Mouse (Mus musculus): ENCODE data around the gene Klk1b22. TPM values are rescaled to one million over a fixed set of nuclear protein-coding genes. Genes with fewer than 3 reads are reported as not detected.

Gene Klk1b22
- not detected in 2 replicates for polyA plus RNA-seq (2012; rRNA removed; ENCODE audit: low replicate concordance)

DNA sequence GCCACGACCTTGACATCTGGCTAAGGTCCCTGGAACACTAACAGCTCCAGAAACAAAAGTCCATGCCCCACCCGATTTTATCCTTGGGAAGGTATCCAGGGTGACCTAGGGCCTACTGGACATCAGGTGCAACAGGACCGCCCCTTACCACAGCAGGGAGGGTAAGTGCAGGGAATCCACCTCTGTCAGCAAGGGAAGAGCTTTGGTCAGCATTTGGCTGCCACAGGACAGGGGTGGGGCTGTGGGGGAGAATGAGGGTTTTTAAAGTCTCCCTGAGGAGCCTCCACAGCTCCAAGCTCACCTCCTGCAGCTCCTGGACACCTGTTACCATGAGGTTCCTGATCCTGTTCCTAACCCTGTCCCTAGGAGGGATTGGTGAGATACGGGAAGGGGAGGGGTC, at the start of gene Klk1b22:
Gene Klk1b22, plus strand, starts transcription at position 301 of the 400 bp plus-strand sequence.

DNA sequence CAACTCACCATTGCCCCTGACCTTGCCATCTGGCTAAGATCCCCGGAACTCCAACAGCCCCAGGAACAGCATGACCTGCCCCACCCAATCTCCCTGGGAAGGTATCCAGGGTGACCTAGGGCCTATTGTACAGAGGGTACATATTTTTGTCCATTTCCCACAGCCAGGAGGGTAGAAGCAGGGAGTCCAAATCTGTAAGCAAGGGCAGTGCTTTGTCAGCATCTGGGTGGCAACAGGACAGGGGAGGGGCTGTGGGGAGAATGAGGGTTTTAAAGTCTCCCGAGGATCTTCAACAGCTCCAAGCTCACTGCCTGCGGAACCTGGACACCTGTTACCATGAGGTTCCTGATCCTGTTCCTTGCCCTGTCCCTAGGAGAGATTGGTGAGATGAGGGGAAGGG, 10.4 kb upstream of the Klk1b22 start, which contains the start of gene Klk1b21:
Gene Klk1b21, plus strand, starts transcription at position 301 of the 400 bp plus-strand sequence.

DNA sequence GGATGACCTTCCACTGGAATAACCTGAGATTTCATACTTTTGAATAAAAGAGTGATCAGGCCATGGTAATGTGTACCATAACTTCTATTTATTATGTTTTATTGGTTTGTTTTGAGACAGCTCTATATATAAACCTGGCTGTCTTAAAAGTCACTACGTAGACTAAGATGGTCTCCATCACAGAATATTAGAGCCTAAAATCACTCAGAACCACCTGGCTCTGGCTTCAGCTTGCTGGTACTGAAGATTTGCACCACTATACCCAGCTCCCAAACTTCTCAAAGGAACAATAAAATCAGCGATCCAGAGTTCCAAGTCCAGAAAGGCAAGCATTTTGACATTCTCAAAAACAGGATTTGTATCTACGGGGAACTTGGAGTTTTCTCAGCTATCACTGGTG, 24.0 kb downstream of the Klk1b22 start, which contains the start of gene Klk1b16:
Gene Klk1b16, plus strand, starts transcription at position 301 of the 400 bp plus-strand sequence.

Other genes starting within 250 kb of the Klk1b22 start
- gene Klk4, start 231.5 kb upstream of the Klk1b22 start, polyA plus RNA-seq (2012; rRNA removed; ENCODE audit: low replicate concordance), result not detected in 2 replicates
- not detected in 2 replicates for gene Klk15, start 178.9 kb upstream of the Klk1b22 start, polyA plus RNA-seq (2012; rRNA removed; ENCODE audit: low replicate concordance)
- gene Klk1b8, start 162.0 kb upstream of the Klk1b22 start, polyA plus RNA-seq (2012; rRNA removed; ENCODE audit: low replicate concordance), result not detected in 2 replicates
- not detected in 2 replicates for gene Klk1b1, start 145.9 kb upstream of the Klk1b22 start, polyA plus RNA-seq (2012; rRNA removed; ENCODE audit: low replicate concordance)
- not detected in 2 replicates for gene Klk1b9, start 136.6 kb upstream of the Klk1b22 start, polyA plus RNA-seq (2012; rRNA removed; ENCODE audit: low replicate concordance)
- gene Klk1b11, start 116.8 kb upstream of the Klk1b22 start, polyA plus RNA-seq (2012; rRNA removed; ENCODE audit: low replicate concordance), result 0.49 TPM in 1 of 2 replicates, not detected in the other
- gene Klk1b26, start 100.5 kb upstream of the Klk1b22 start, polyA plus RNA-seq (2012; rRNA removed; ENCODE audit: low replicate concordance), result not detected in 2 replicates
- 0.14 and 0.25 TPM in 2 replicates for gene Klk1b27, start 60.4 kb upstream of the Klk1b22 start, polyA plus RNA-seq (2012; rRNA removed; ENCODE audit: low replicate concordance)
- not detected in 2 replicates for gene Klk1b21, start 10.3 kb upstream of the Klk1b22 start, polyA plus RNA-seq (2012; rRNA removed; ENCODE audit: low replicate concordance)
- gene Klk1b16, start 24.1 kb downstream of the Klk1b22 start, polyA plus RNA-seq (2012; rRNA removed; ENCODE audit: low replicate concordance), result not detected in 2 replicates
- gene Klk1b24, start 75.6 kb downstream of the Klk1b22 start, polyA plus RNA-seq (2012; rRNA removed; ENCODE audit: low replicate concordance), result 0.19 TPM in 1 of 2 replicates, not detected in the other
- 1.8 TPM in 1 of 2 replicates, not detected in the other for gene Klk1b3, start 85.5 kb downstream of the Klk1b22 start, polyA plus RNA-seq (2012; rRNA removed; ENCODE audit: low replicate concordance)
- gene Klk1b4, start 94.8 kb downstream of the Klk1b22 start, polyA plus RNA-seq (2012; rRNA removed; ENCODE audit: low replicate concordance), result 5.1 TPM in 1 of 2 replicates, not detected in the other
- gene Klk1b5, start 103.3 kb downstream of the Klk1b22 start, polyA plus RNA-seq (2012; rRNA removed; ENCODE audit: low replicate concordance), result 0.65 and 5.5 TPM in 2 replicates
- gene Klk1, start 112.7 kb downstream of the Klk1b22 start, polyA plus RNA-seq (2012; rRNA removed; ENCODE audit: low replicate concordance), result 81.1 and 870 TPM in 2 replicates
- 0.08 TPM in 1 of 2 replicates, not detected in the other for gene Gm36864, start 123.5 kb downstream of the Klk1b22 start, polyA plus RNA-seq (2012; rRNA removed; ENCODE audit: low replicate concordance)
- 1.4 TPM in 2 replicates for gene 1700028J19Rik, start 134.0 kb downstream of the Klk1b22 start, polyA plus RNA-seq (2012; rRNA removed; ENCODE audit: low replicate concordance)
- gene 2410002F23Rik, start 134.0 kb downstream of the Klk1b22 start, polyA plus RNA-seq (2012; rRNA removed; ENCODE audit: low replicate concordance), result 67.9 and 113 TPM in 2 replicates
- not detected in 2 replicates for gene Acp4, start 144.7 kb downstream of the Klk1b22 start, polyA plus RNA-seq (2012; rRNA removed; ENCODE audit: low replicate concordance)
- gene Gm15517, start 148.8 kb downstream of the Klk1b22 start, polyA plus RNA-seq (2012; rRNA removed; ENCODE audit: low replicate concordance), result 0.60 TPM in 1 of 2 replicates, not detected in the other
- gene Clec11a, start 194.2 kb downstream of the Klk1b22 start, polyA plus RNA-seq (2012; rRNA removed; ENCODE audit: low replicate concordance), result 1.8 and 2.5 TPM in 2 replicates
- gene Shank1, start 197.6 kb downstream of the Klk1b22 start, polyA plus RNA-seq (2012; rRNA removed; ENCODE audit: low replicate concordance), result 0.72 and 1.6 TPM in 2 replicates